In genomic region chr3:116006978-116007940, GRCm38 (mm10) we compare ENCODE assay signal across 8 mouse cellular contexts. TPM values are rescaled to one million over a fixed set of nuclear protein-coding genes. Genes with fewer than 3 reads are reported as not detected.
DNase-seq lines count a peak whose midpoint lies in the region; ATAC-seq and TF ChIP-seq lines count a peak whose summit lies in the region.

TSS of gene Slc30a7 (minus strand) at chr3:116007406.
TSS of gene Extl2 (plus strand) at chr3:116007462.

- 0 out of 2 replicates have a peak, but pooled peaks have one; percentile 14 for TF ChIP-seq EP300 in ES-Bruce4 (IDR thresholded peaks at IDR 0.05; ENCODE audit: insufficient read depth, low read depth, low read length)
- TF ChIP-seq EP300 in stomach, postnatal 0 days (optimal IDR thresholded peaks at IDR 0.05): no peak

- TF ChIP-seq CTCF in ES-Bruce4 (IDR thresholded peaks at IDR 0.05; ENCODE audit: low read depth, low read length): no peak
- no peak for TF ChIP-seq CTCF in stomach, postnatal 0 days (IDR thresholded peaks at IDR 0.05; ENCODE audit: low read depth)

- peak; percentile 62 for DNase-seq in c-Kit-positive CD71-positive TER-119-negative erythroid progenitor cells, embryonic 14.5 days (ENCODE audit: low read depth)
- peak; percentile 95 for DNase-seq in forebrain, embryonic 11.5 days (ENCODE audit: low spot score)
- DNase-seq in kidney, postnatal 36 days: peak; percentile 82 to 91
- peak; percentile 93 for DNase-seq in stomach, postnatal 0 days (ENCODE audit: low spot score)

- H3K4me1 ChIP-seq in ES-Bruce4 (ENCODE audit: control insufficient read depth, insufficient read depth, low read length): no peaks in the 10 kb centered on the region
- H3K4me1 ChIP-seq in forebrain, embryonic 11.5 days (replicated peaks; ENCODE audit: control insufficient read depth, insufficient read depth, low read length): peaks cover 5% of the 10 kb centered on the region; the same call in 1 of the 2 replicates
- H3K4me1 ChIP-seq in heart, embryonic 16.5 days (ENCODE audit: control insufficient read depth, insufficient read depth, low read length): peaks cover 18% of the 10 kb centered on the region
- peaks cover 14% of the 10 kb centered on the region for H3K4me1 ChIP-seq in liver, embryonic 16.5 days (ENCODE audit: control insufficient read depth, low read depth, low read length)
- H3K4me1 ChIP-seq in neural tube, embryonic 12.5 days: peaks cover 17% of the 10 kb centered on the region
- no peaks in the 10 kb centered on the region for H3K4me1 ChIP-seq in stomach, postnatal 0 days (replicated peaks; ENCODE audit: control insufficient read depth, insufficient read depth)

- no peaks in the 10 kb centered on the region; the same call in 1 of the 2 replicates for H3K36me3 ChIP-seq in ES-Bruce4 (ENCODE audit: control insufficient read depth, insufficient read depth, low read length, poor library complexity, severe bottlenecking)
- H3K36me3 ChIP-seq in forebrain, embryonic 11.5 days (ENCODE audit: control insufficient read depth, insufficient read depth, low read length): no peaks in the 10 kb centered on the region
- H3K36me3 ChIP-seq in heart, embryonic 16.5 days (ENCODE audit: control insufficient read depth, insufficient read depth): peaks cover 9% of the 10 kb centered on the region
- H3K36me3 ChIP-seq in liver, embryonic 16.5 days (ENCODE audit: control insufficient read depth, insufficient read depth): peaks cover 2% of the 10 kb centered on the region; the same call in 1 of the 2 replicates
- peaks cover 6% of the 10 kb centered on the region; the same call in 1 of the 2 replicates for H3K36me3 ChIP-seq in neural tube, embryonic 12.5 days
- H3K36me3 ChIP-seq in stomach, postnatal 0 days (ENCODE audit: control insufficient read depth, insufficient read depth, low read length): peaks cover 2% of the 10 kb centered on the region; the same call in 1 of the 2 replicates

- peak within 1 kb of the TSS; percentile 71 for H3K9ac ChIP-seq in ES-Bruce4 (ENCODE audit: low read depth, poor library complexity, severe bottlenecking)
- H3K9ac ChIP-seq in forebrain, embryonic 11.5 days (ENCODE audit: low read length): peak within 1 kb of the TSS; percentile 87
- peak within 1 kb of the TSS; percentile 97 for H3K9ac ChIP-seq in heart, embryonic 16.5 days (ENCODE audit: low read length)
- peak within 1 kb of the TSS; percentile 79 for H3K9ac ChIP-seq in liver, embryonic 16.5 days (ENCODE audit: low read depth, low read length)
- peak within 1 kb of the TSS; percentile 86 for H3K9ac ChIP-seq in neural tube, embryonic 12.5 days
- H3K9ac ChIP-seq in stomach, postnatal 0 days (ENCODE audit: low read length): peak within 1 kb of the TSS; percentile 77

- H3K4me3 ChIP-seq in ES-Bruce4 (ENCODE audit: low read depth, low read length): peak within 1 kb of the TSS; percentile 96
- peak within 1 kb of the TSS; percentile 76 for H3K4me3 ChIP-seq in forebrain, embryonic 11.5 days (ENCODE audit: low read depth, low read length)
- H3K4me3 ChIP-seq in heart, embryonic 16.5 days (ENCODE audit: low read length): peak within 1 kb of the TSS; percentile 98
- peak within 1 kb of the TSS; percentile 84 for H3K4me3 ChIP-seq in liver, embryonic 16.5 days (ENCODE audit: low read depth, low read length)
- peak within 1 kb of the TSS; percentile 78 for H3K4me3 ChIP-seq in neural tube, embryonic 12.5 days
- H3K4me3 ChIP-seq in stomach, postnatal 0 days (ENCODE audit: low read depth, low read length): peak within 1 kb of the TSS; percentile 83

- no peaks in the 10 kb centered on the region for H3K27me3 ChIP-seq in ES-Bruce4 (ENCODE audit: control insufficient read depth, insufficient read depth, low read length, poor library complexity, severe bottlenecking)
- no peaks in the 10 kb centered on the region for H3K27me3 ChIP-seq in forebrain, embryonic 11.5 days (ENCODE audit: control insufficient read depth, insufficient read depth, low read length)
- no peaks in the 10 kb centered on the region for H3K27me3 ChIP-seq in heart, embryonic 16.5 days (ENCODE audit: control insufficient read depth, insufficient read depth, low read length)
- H3K27me3 ChIP-seq in liver, embryonic 16.5 days (ENCODE audit: control insufficient read depth, insufficient read depth, low read depth, low read length): no peaks in the 10 kb centered on the region
- H3K27me3 ChIP-seq in neural tube, embryonic 12.5 days (replicated peaks): no peaks in the 10 kb centered on the region
- no peaks in the 10 kb centered on the region for H3K27me3 ChIP-seq in stomach, postnatal 0 days (ENCODE audit: control insufficient read depth, insufficient read depth, low read length)

- TF ChIP-seq POLR2A in ES-Bruce4 (IDR thresholded peaks at IDR 0.05; ENCODE audit: insufficient read depth, low read length): peak; percentile 39

- no peaks in the 10 kb centered on the region for H3K9me3 ChIP-seq in ES-Bruce4 (replicated peaks; ENCODE audit: control insufficient read depth, insufficient read depth, low read length, poor library complexity, severe bottlenecking)
- H3K9me3 ChIP-seq in forebrain, embryonic 11.5 days (ENCODE audit: control insufficient read depth, low read length): no peaks in the 10 kb centered on the region
- no peaks in the 10 kb centered on the region for H3K9me3 ChIP-seq in heart, embryonic 16.5 days (replicated peaks; ENCODE audit: control insufficient read depth, low read length)
- H3K9me3 ChIP-seq in liver, embryonic 16.5 days (replicated peaks; ENCODE audit: control insufficient read depth, low read length): no peaks in the 10 kb centered on the region
- H3K9me3 ChIP-seq in neural tube, embryonic 12.5 days: no peaks in the 10 kb centered on the region
- no peaks in the 10 kb centered on the region for H3K9me3 ChIP-seq in stomach, postnatal 0 days (ENCODE audit: control insufficient read depth, low read length)

- WGBS in forebrain, embryonic 11.5 days: under 1% methylated on average over 67 of the region's 67 CpGs
- WGBS in heart, embryonic 16.5 days: under 1% methylated on average over 67 of the region's 67 CpGs
- under 1% methylated on average over 67 of the region's 67 CpGs for WGBS in liver, embryonic 16.5 days (ENCODE audit: insufficient replicate concordance)
- under 1% methylated on average over 67 of the region's 67 CpGs for WGBS in neural tube, embryonic 12.5 days
- WGBS in stomach, postnatal 0 days: under 1% methylated on average over 67 of the region's 67 CpGs

- peak within 1 kb of the TSS; percentile 98 for H3K4me2 ChIP-seq in forebrain, embryonic 11.5 days (ENCODE audit: low read depth, low read length, severe bottlenecking)
- peak within 1 kb of the TSS; percentile 99 for H3K4me2 ChIP-seq in heart, embryonic 16.5 days (ENCODE audit: low read depth, low read length)
- H3K4me2 ChIP-seq in liver, embryonic 16.5 days (ENCODE audit: low read depth, low read length): peak within 1 kb of the TSS; percentile 99
- peak within 1 kb of the TSS; percentile 88 for H3K4me2 ChIP-seq in neural tube, embryonic 12.5 days (replicated peaks)
- H3K4me2 ChIP-seq in stomach, postnatal 0 days (replicated peaks; ENCODE audit: low read depth): peak within 1 kb of the TSS; percentile 99

- peak within 1 kb of the TSS; percentile 8; the same call in 1 of the 2 replicates for H3K27ac ChIP-seq in ES-Bruce4 (ENCODE audit: insufficient read depth, low read length)
- peak within 1 kb of the TSS; percentile 76 for H3K27ac ChIP-seq in forebrain, embryonic 11.5 days (ENCODE audit: low read depth, low read length)
- H3K27ac ChIP-seq in heart, embryonic 16.5 days (ENCODE audit: low read length): peak within 1 kb of the TSS; percentile 86
- H3K27ac ChIP-seq in liver, embryonic 16.5 days (ENCODE audit: low read length): peak within 1 kb of the TSS; percentile 78
- peak within 1 kb of the TSS; percentile 38 for H3K27ac ChIP-seq in neural tube, embryonic 12.5 days
- H3K27ac ChIP-seq in stomach, postnatal 0 days (replicated peaks): peak within 1 kb of the TSS; percentile 93

- peak; percentile 95 for ATAC-seq in forebrain, embryonic 11.5 days (replicated peaks; ENCODE audit: low FRiP score)
- peak; percentile 91 for ATAC-seq in heart, embryonic 16.5 days (replicated peaks; ENCODE audit: extremely low read depth, insufficient read depth, low FRiP score)
- ATAC-seq in liver, embryonic 16.5 days (ENCODE audit: low read depth): peak; percentile 91
- peak; percentile 95 for ATAC-seq in neural tube, embryonic 12.5 days (ENCODE audit: low FRiP score, low read depth)
- ATAC-seq in stomach, postnatal 0 days (ENCODE audit: low FRiP score, low TSS enrichment): peak; percentile 96

RNA-seq across cellular contexts. Expression of gene Slc30a7, which starts in this region (rescaled TPM):
- 23.0 and 27.7 TPM in 2 replicates for polyA plus RNA-seq in ES-Bruce4 (2011; ENCODE audit: insufficient read depth, insufficient read length, low read depth, missing spikeins)
- 28.0 and 31.0 TPM in 2 replicates for polyA plus RNA-seq in forebrain, embryonic 11.5 days (2014; fragmentation: Nextera tagmentation; extraction: Ambion mirVana)
- polyA plus RNA-seq in heart, embryonic 16.5 days (2015; fragmentation: Nextera tagmentation; extraction: Ambion mirVana): 18.0 and 18.9 TPM in 2 replicates
- 9.5 and 10.2 TPM in 2 replicates for polyA plus RNA-seq in liver, embryonic 16.5 days (2015; fragmentation: Nextera tagmentation; extraction: Ambion mirVana)
- polyA plus RNA-seq in neural tube, embryonic 12.5 days (2016; fragmentation: Nextera tagmentation; extraction: Ambion mirVana): 15.8 and 20.7 TPM in 2 replicates
- polyA plus RNA-seq in stomach, postnatal 0 days (2015; fragmentation: Nextera tagmentation; extraction: Ambion mirVana): 36.4 and 37.7 TPM in 2 replicates

RNA-seq across cellular contexts. Expression of gene Extl2, which starts in this region (rescaled TPM):
- 11.0 and 14.1 TPM in 2 replicates for polyA plus RNA-seq in ES-Bruce4 (2011; ENCODE audit: insufficient read depth, insufficient read length, low read depth, missing spikeins)
- polyA plus RNA-seq in forebrain, embryonic 11.5 days (2014; fragmentation: Nextera tagmentation; extraction: Ambion mirVana): 23.4 and 24.5 TPM in 2 replicates
- 18.9 and 21.6 TPM in 2 replicates for polyA plus RNA-seq in heart, embryonic 16.5 days (2015; fragmentation: Nextera tagmentation; extraction: Ambion mirVana)
- polyA plus RNA-seq in liver, embryonic 16.5 days (2015; fragmentation: Nextera tagmentation; extraction: Ambion mirVana): 3.2 and 4.0 TPM in 2 replicates
- polyA plus RNA-seq in neural tube, embryonic 12.5 days (2016; fragmentation: Nextera tagmentation; extraction: Ambion mirVana): 30.5 and 31.5 TPM in 2 replicates
- 13.5 and 14.1 TPM in 2 replicates for polyA plus RNA-seq in stomach, postnatal 0 days (2015; fragmentation: Nextera tagmentation; extraction: Ambion mirVana)

Comparison
In these comparisons a context has a peak if more than half of its experiments do, and no peak if none do; other contexts are left out.
1. Peak in every context shown above with its lines: DNase-seq, ATAC-seq, H3K4me3 ChIP-seq and H3K27ac ChIP-seq.
2. H3K27ac ChIP-seq: peak in every context shown above with its lines; median percentile 93 in stomach, postnatal 0 days; 86 in heart, embryonic 16.5 days; 78 in liver, embryonic 16.5 days; 76 in forebrain, embryonic 11.5 days; 38 in neural tube, embryonic 12.5 days; 8 in ES-Bruce4.